Mouse (Mus musculus) CH12.LX (cell line): ENCODE results near the gene Cyp1a1. TPM values are rescaled to one million over a fixed set of nuclear protein-coding genes. Genes with fewer than 3 reads are reported as not detected.

ENCODE experiments used
- DNase-seq: peaks from one replicate; pipeline ENCODE4 v3.0.0-alpha.2; 2013; ENCODE audit errors: extremely low read depth
- H3K27ac ChIP-seq: 2 replicates; pipeline ENCODE4 v1.5.1; 2012; ENCODE audit warnings: low read depth, mild to moderate bottlenecking, control low read depth, moderate library complexity; ENCODE audit not compliant: insufficient read depth
- H3K27me3 ChIP-seq: replicated peaks from 2 replicates; pipeline ENCODE3; 2012; ENCODE audit warnings: inconsistent platforms
- H3K36me3 ChIP-seq, 2 experiments: replicated peaks in 1 of 2; 2 replicates each; pipeline versions ENCODE3 to v1.6.1; 2012; ENCODE audit warnings: inconsistent platforms in 1 of 2, low read length in 1 of 2, mild to moderate bottlenecking in 1 of 2, mixed read lengths in 1 of 2, moderate library complexity in 1 of 2; ENCODE audit not compliant: control insufficient read depth in 1 of 2, insufficient read depth in 1 of 2
- H3K4me1 ChIP-seq, 2 experiments: 2 replicates each; pipeline ENCODE4 v1.6.1; 2012; ENCODE audit warnings: inconsistent platforms in 1 of 2, moderate library complexity in 1 of 2; ENCODE audit not compliant: insufficient read depth in 2 of 2, control insufficient read depth in 1 of 2
- H3K4me2 ChIP-seq: 2 replicates; pipeline ENCODE4 v1.6.1; 2012; ENCODE audit warnings: low read depth, mild to moderate bottlenecking, control low read depth; ENCODE audit not compliant: poor library complexity, insufficient read depth, severe bottlenecking
- H3K4me3 ChIP-seq, 3 experiments: fragments of 150-350 bp in 1 of 3; sonication (generic) in 1 of 3; replicated peaks in 1 of 3; 2 replicates each; pipeline versions ENCODE3 to v1.5.1; 2011 to 2012; ENCODE audit warnings: low read depth in 2 of 3, low read length in 2 of 3, mild to moderate bottlenecking in 2 of 3, moderate library complexity in 2 of 3, control low read depth in 1 of 3, improper control_type of control experiment in 1 of 3, inconsistent platforms in 1 of 3, mixed read lengths in 1 of 3; ENCODE audit not compliant: poor library complexity in 1 of 3
- H3K79me2 ChIP-seq: replicated peaks from 2 replicates; pipeline ENCODE4 v1.6.1; 2012; ENCODE audit warnings: mild to moderate bottlenecking, moderate library complexity; ENCODE audit not compliant: control insufficient read depth, poor library complexity, insufficient read depth, severe bottlenecking; ENCODE audit errors: extremely low read depth
- H3K9ac ChIP-seq: 2 replicates; pipeline ENCODE4 v1.6.1; 2012; ENCODE audit warnings: low read depth, mild to moderate bottlenecking, control low read depth, moderate library complexity; ENCODE audit not compliant: insufficient read depth
- H3K9me3 ChIP-seq: replicated peaks from 2 replicates; pipeline ENCODE3; 2012; ENCODE audit warnings: low read length, inconsistent platforms, mixed read lengths
- BHLHE40 ChIP-seq: IDR thresholded peaks from 2 replicates; pipeline ENCODE4 v1.6.1; 2011; ENCODE audit warnings: mild to moderate bottlenecking, low read depth, low read length, improper control_type of control experiment
- CHD2 ChIP-seq: IDR thresholded peaks from 2 replicates; pipeline ENCODE4 v1.6.1; 2011; ENCODE audit warnings: low read length, improper control_type of control experiment
- CTCF ChIP-seq, 2 experiments: IDR thresholded peaks in 1 of 2; conservative IDR thresholded peaks in 1 of 2; 2 replicates each; pipeline ENCODE4 v1.5.1; 2011 to 2012; ENCODE audit warnings: low read depth in 2 of 2, low read length in 2 of 2, improper control_type of control experiment in 1 of 2, inconsistent platforms in 1 of 2, mild to moderate bottlenecking in 1 of 2, moderate library complexity in 1 of 2
- ELF1 ChIP-seq: IDR thresholded peaks from 2 replicates; pipeline ENCODE4 v1.6.1; 2014; ENCODE audit warnings: low read depth, mild to moderate bottlenecking, inconsistent platforms, low read length, improper control_type of control experiment
- EP300 ChIP-seq: IDR thresholded peaks from 2 replicates; pipeline ENCODE4 v1.6.1; 2011; ENCODE audit warnings: low read length, improper control_type of control experiment
- GABPA ChIP-seq: IDR thresholded peaks from 2 replicates; pipeline ENCODE4 v1.6.1; 2012; ENCODE audit warnings: low read depth, low read length, improper control_type of control experiment, inconsistent platforms; ENCODE audit not compliant: insufficient replicate concordance
- HCFC1 ChIP-seq: IDR thresholded peaks from 2 replicates; pipeline ENCODE4 v1.6.1; 2012; ENCODE audit warnings: low read depth, mild to moderate bottlenecking, inconsistent platforms, low read length, improper control_type of control experiment
- IRF4 ChIP-seq: IDR thresholded peaks from 2 replicates; pipeline ENCODE4 v1.6.1; 2014; ENCODE audit warnings: low read depth, mild to moderate bottlenecking, inconsistent platforms, low read length, improper control_type of control experiment
- JUN ChIP-seq: IDR thresholded peaks from 2 replicates; pipeline ENCODE4 v1.6.1; 2011; ENCODE audit warnings: low read depth, mild to moderate bottlenecking, low read length, improper control_type of control experiment, moderate library complexity; ENCODE audit not compliant: insufficient read depth
- JUND ChIP-seq: conservative IDR thresholded peaks from 2 replicates; pipeline ENCODE4 v1.6.1; 2011; ENCODE audit warnings: low read depth, low read length, improper control_type of control experiment
- KAT2A ChIP-seq: IDR thresholded peaks from 2 replicates; pipeline ENCODE4 v1.6.1; 2012; ENCODE audit warnings: low read length, improper control_type of control experiment, inconsistent platforms; ENCODE audit not compliant: insufficient replicate concordance
- MAX ChIP-seq: IDR thresholded peaks from 2 replicates; pipeline ENCODE4 v1.6.1; 2011; ENCODE audit warnings: low read length, improper control_type of control experiment
- MAZ ChIP-seq: IDR thresholded peaks from 2 replicates; pipeline ENCODE4 v1.6.1; 2012; ENCODE audit warnings: low read depth, mild to moderate bottlenecking, inconsistent platforms, low read length, improper control_type of control experiment, moderate library complexity
- MEF2A ChIP-seq: IDR thresholded peaks from 2 replicates; pipeline ENCODE4 v1.6.1; 2014; ENCODE audit warnings: low read depth, mild to moderate bottlenecking, inconsistent platforms, low read length, improper control_type of control experiment, borderline replicate concordance
- MXI1 ChIP-seq: IDR thresholded peaks from 2 replicates; pipeline ENCODE4 v1.6.1; 2011; ENCODE audit warnings: mild to moderate bottlenecking, low read depth, low read length, improper control_type of control experiment
- MYC ChIP-seq: IDR thresholded peaks from 2 replicates; pipeline ENCODE4 v1.6.1; 2011; ENCODE audit warnings: low read depth, mild to moderate bottlenecking, improper control_type of control experiment, low read length
- NELFE ChIP-seq: IDR thresholded peaks from 2 replicates; pipeline ENCODE4 v1.6.1; 2011; ENCODE audit warnings: low read depth, low read length, improper control_type of control experiment
- NRF1 ChIP-seq: IDR thresholded peaks from 2 replicates; pipeline ENCODE4 v1.6.1; 2014; ENCODE audit warnings: low read depth, mild to moderate bottlenecking, inconsistent platforms, low read length, improper control_type of control experiment, moderate library complexity
- POLR2A ChIP-seq: IDR thresholded peaks from 2 replicates; pipeline ENCODE4 v1.6.1; 2011; ENCODE audit warnings: low read depth, mild to moderate bottlenecking, improper control_type of control experiment, low read length
- POLR2AphosphoS2 ChIP-seq: IDR thresholded peaks from 2 replicates; pipeline ENCODE4 v1.6.1; 2011; ENCODE audit warnings: low read depth, low read length, improper control_type of control experiment
- RCOR1 ChIP-seq: conservative IDR thresholded peaks from 2 replicates; pipeline ENCODE4 v1.6.1; 2012; ENCODE audit warnings: low read depth, mild to moderate bottlenecking, inconsistent platforms, low read length, improper control_type of control experiment
- SIN3A ChIP-seq: IDR thresholded peaks from 2 replicates; pipeline ENCODE4 v1.6.1; 2012; ENCODE audit warnings: low read length, improper control_type of control experiment, inconsistent platforms
- SMC3 ChIP-seq: IDR thresholded peaks from 2 replicates; pipeline ENCODE4 v1.6.1; 2011; ENCODE audit warnings: low read depth, low read length, improper control_type of control experiment
- UBTF ChIP-seq: IDR thresholded peaks from 2 replicates; pipeline ENCODE4 v1.6.1; 2012; ENCODE audit warnings: low read depth, mild to moderate bottlenecking, inconsistent platforms, low read length, improper control_type of control experiment, moderate library complexity
- USF1 ChIP-seq: IDR thresholded peaks from 2 replicates; pipeline ENCODE4 v1.6.1; 2014; ENCODE audit warnings: low read depth, mild to moderate bottlenecking, inconsistent platforms, low read length, improper control_type of control experiment
- USF2 ChIP-seq: conservative IDR thresholded peaks from 2 replicates; pipeline ENCODE4 v1.6.1; 2011; ENCODE audit warnings: low read depth, low read length, improper control_type of control experiment
- ZC3H11A ChIP-seq: IDR thresholded peaks from 2 replicates; pipeline ENCODE4 v1.6.1; 2012; ENCODE audit warnings: low read depth, mild to moderate bottlenecking, inconsistent platforms, low read length, improper control_type of control experiment
- ZNF384 ChIP-seq: IDR thresholded peaks from 2 replicates; pipeline ENCODE4 v1.6.1; 2012; ENCODE audit warnings: low read depth, low read length, improper control_type of control experiment, inconsistent platforms
- dilution Hi-C: fragments of 300-500 bp; cut with MboI; formaldehyde crosslinking; loops from 2 replicates; pipeline ENCODE4 v1.14.3; 2020; ENCODE audit warnings: low sequenced_read_pairs; ENCODE audit not compliant: extremely low pct_unique_long_range_greater_than_20kb, extremely low pct_ligation_motif_present
- in situ Hi-C: fragments of 300-500 bp; cut with MboI; formaldehyde crosslinking; loops from 3 replicates; pipeline ENCODE4 v1.14.3; 2019; ENCODE audit warnings: low sequenced_read_pairs, low pct_ligation_motif_present, low pct_unique_long_range_greater_than_20kb, mixed read lengths
- polyA plus RNA-seq: library from polyadenylated mRNA; unstranded; fragments of >175 nt; gene quantifications from 2 replicates; pipeline ENCODE4 v1.2.1, GENCODE M21; 2012; ENCODE audit warnings: low read depth; ENCODE audit not compliant: insufficient read length
- total RNA-seq, 2 experiments: library from RNA; depleted of rRNA; stranded (reverse); fragments of 300-350 nt in 1 of 2; fragments of >200 nt in 1 of 2; gene quantifications; 2 replicates each; pipeline ENCODE4 v1.2.3; 2012 to 2014

Gene Cyp1a1
- total and polyA plus RNA-seq, 3 experiments: 0.11 to 0.13 TPM; not detected in 1

GRCm38 (mm10) chr9:57722371-57722770 is 34.6 kb downstream of the Cyp1a1 start:
- Histone ChIP-seq H3K4me1 (no peaks in the 10 kb centered on the region), H3K4me3 (no peak overlapping the region), H3K4me2 (no peak overlapping the region), H3K27me3 (no peaks in the 10 kb centered on the region), H3K27ac (no peak overlapping the region), H3K9me3 (no peaks in the 10 kb centered on the region), H3K9ac (no peak overlapping the region), H3K79me2 (peaks cover 10% of the 10 kb centered on the region; the same call in 1 of the 2 replicates), H3K36me3 (peaks cover 43 to 87% of the 10 kb centered on the region in 2 experiments)
- dilution Hi-C loops: no loop called here
- DNase-seq: no peak
- TF ChIP-seq MYC: no peak
- TF ChIP-seq NELFE: no peak
- TF ChIP-seq HCFC1: no peak
- TF ChIP-seq SIN3A: no peak
- no peak for TF ChIP-seq MAX
- TF ChIP-seq MEF2A: no peak
- TF ChIP-seq USF1: no peak
- TF ChIP-seq KAT2A: no peak
- no peak for TF ChIP-seq POLR2A
- TF ChIP-seq USF2: no peak
- no peak for TF ChIP-seq POLR2AphosphoS2
- no peak for TF ChIP-seq UBTF
- TF ChIP-seq EP300: no peak
- TF ChIP-seq MXI1: no peak
- no peak for TF ChIP-seq ZNF384
- no peak for TF ChIP-seq CTCF (conservative IDR thresholded peaks at IDR 0.05 in 1 of 2, IDR thresholded peaks at IDR 0.05 in 1 of 2; ENCODE audit: low read depth in 2 of 2, low read length in 2 of 2)
- TF ChIP-seq MAZ: no peak
- no peak for TF ChIP-seq BHLHE40
- in situ Hi-C loops: no loop called here

- no peaks in the 10 kb centered on the region for H3K4me1 ChIP-seq
- peaks cover 38 to 88% of the 10 kb centered on the region in 2 experiments for H3K36me3 ChIP-seq
- TF ChIP-seq USF2: no peak
- TF ChIP-seq JUN: no peak
- TF ChIP-seq CHD2: no peak
- TF ChIP-seq POLR2AphosphoS2: no peak
- TF ChIP-seq GABPA: no peak
- TF ChIP-seq EP300: no peak
- TF ChIP-seq NRF1: no peak
- TF ChIP-seq MAX: no peak
- no peak for TF ChIP-seq RCOR1
- no peak for TF ChIP-seq MAZ
- TF ChIP-seq ELF1: no peak
- no peak for TF ChIP-seq ZNF384
- no peak for TF ChIP-seq KAT2A
- TF ChIP-seq JUND: no peak
- TF ChIP-seq NELFE: no peak
- TF ChIP-seq SMC3: no peak
- TF ChIP-seq ZC3H11A: no peak
- TF ChIP-seq UBTF: no peak
- no peak for TF ChIP-seq IRF4
- no peak for TF ChIP-seq BHLHE40
- DNase-seq: no peak
- H3K9me3 ChIP-seq: peaks cover under 1% of the 10 kb centered on the region
- H3K4me3 ChIP-seq: no peak overlapping the region
- dilution Hi-C loops: no loop called here
- H3K79me2 ChIP-seq: peaks cover 10% of the 10 kb centered on the region; the same call in 1 of the 2 replicates
- no peaks in the 10 kb centered on the region for H3K27me3 ChIP-seq
- H3K9ac ChIP-seq: no peak overlapping the region
- H3K27ac ChIP-seq: no peak overlapping the region
- in situ Hi-C loops: no loop called here
- H3K4me2 ChIP-seq: no peak overlapping the region
These were observed 35.6 kb downstream of the Cyp1a1 start for GRCm38 (mm10) chr9:57723315-57723715.
